Mouse (Mus musculus) MEL (cell line): ENCODE results near the gene Asprv1. TPM values are rescaled to one million over a fixed set of nuclear protein-coding genes. Genes with fewer than 3 reads are reported as not detected.

Experiments used
- DNase-seq: peaks from one replicate; pipeline ENCODE4 v3.0.0; 2011; ENCODE audit warnings: low read depth, low spot score
- H3K27ac ChIP-seq: 2 replicates; pipeline ENCODE4 v1.5.1; 2012; ENCODE audit warnings: low read depth, mild to moderate bottlenecking, control low read depth, low read length, moderate library complexity; ENCODE audit not compliant: control insufficient read depth
- H3K27me3 ChIP-seq, 2 experiments: fragments of 150-350 bp in 1 of 2; sonication (generic) in 1 of 2; 2 replicates each; pipeline ENCODE4 v1.6.1; 2012; ENCODE audit warnings: low read length in 2 of 2, mild to moderate bottlenecking in 2 of 2, improper control_type of control experiment in 1 of 2, moderate library complexity in 1 of 2; ENCODE audit not compliant: insufficient read depth in 2 of 2, control insufficient read depth in 1 of 2
- H3K36me3 ChIP-seq, 2 experiments: 2 replicates each; pipeline ENCODE4 v1.6.1; 2012 to 2014; ENCODE audit warnings: low read length in 2 of 2, improper control_type of control experiment in 1 of 2, inconsistent platforms in 1 of 2, mild to moderate bottlenecking in 1 of 2; ENCODE audit not compliant: insufficient read depth in 2 of 2, control insufficient read depth in 1 of 2
- H3K4me1 ChIP-seq, 2 experiments: fragments of 150-350 bp in 1 of 2; sonication (generic) in 1 of 2; 2 replicates each; pipeline ENCODE4 v1.6.1; 2012; ENCODE audit warnings: low read length in 2 of 2, improper control_type of control experiment in 1 of 2, mild to moderate bottlenecking in 1 of 2; ENCODE audit not compliant: insufficient read depth in 2 of 2, control insufficient read depth in 1 of 2
- H3K4me3 ChIP-seq, 2 experiments: fragments of 150-350 bp in 1 of 2; sonication (generic) in 1 of 2; 2 replicates each; pipeline ENCODE4 v1.5.1; 2012; ENCODE audit warnings: low read depth in 2 of 2, low read length in 2 of 2, mild to moderate bottlenecking in 2 of 2, moderate library complexity in 2 of 2, control low read depth in 1 of 2, improper control_type of control experiment in 1 of 2; ENCODE audit not compliant: control insufficient read depth in 1 of 2, insufficient read depth in 1 of 2
- H3K79me2 ChIP-seq: 2 replicates; pipeline ENCODE4 v1.6.1; 2012; ENCODE audit warnings: mild to moderate bottlenecking, low read length, moderate library complexity; ENCODE audit not compliant: control insufficient read depth, poor library complexity, insufficient read depth
- H3K9ac ChIP-seq: 2 replicates; pipeline ENCODE4 v1.6.1; 2012; ENCODE audit warnings: low read depth, mild to moderate bottlenecking, control low read depth, low read length, moderate library complexity; ENCODE audit not compliant: control insufficient read depth, poor library complexity, severe bottlenecking
- H3K9me3 ChIP-seq: fragments of 150-350 bp; sonication (generic); replicated peaks from 2 replicates; pipeline ENCODE4 v1.6.1; 2012; ENCODE audit warnings: mild to moderate bottlenecking, low read length, improper control_type of control experiment, moderate library complexity; ENCODE audit not compliant: insufficient read depth
- BHLHE40 ChIP-seq: IDR thresholded peaks from 2 replicates; pipeline ENCODE4 v1.6.1; 2012; ENCODE audit warnings: low read depth, mild to moderate bottlenecking, inconsistent platforms, low read length, improper control_type of control experiment, borderline replicate concordance
- E2F4 ChIP-seq: IDR thresholded peaks from 2 replicates; pipeline ENCODE4 v1.6.1; 2011; ENCODE audit warnings: low read depth, low read length, improper control_type of control experiment, borderline replicate concordance
- EP300 ChIP-seq, 2 experiments: IDR thresholded peaks; 2 replicates each; pipeline ENCODE4 v1.6.1; 2011; ENCODE audit warnings: improper control_type of control experiment in 2 of 2, low read length in 2 of 2, low read depth in 1 of 2, mild to moderate bottlenecking in 1 of 2
- HCFC1 ChIP-seq: IDR thresholded peaks from 2 replicates; pipeline ENCODE4 v1.6.1; 2012; ENCODE audit warnings: low read depth, mild to moderate bottlenecking, inconsistent platforms, low read length, improper control_type of control experiment, moderate library complexity
- KAT2A ChIP-seq: conservative IDR thresholded peaks from 2 replicates; pipeline ENCODE4 v1.6.1; 2012; ENCODE audit warnings: low read depth, low read length, improper control_type of control experiment, inconsistent platforms
- MAX ChIP-seq: IDR thresholded peaks from 2 replicates; pipeline ENCODE4 v1.6.1; 2011; ENCODE audit warnings: low read length, improper control_type of control experiment
- MAZ ChIP-seq: IDR thresholded peaks from 2 replicates; pipeline ENCODE4 v1.6.1; 2012; ENCODE audit warnings: low read depth, mild to moderate bottlenecking, inconsistent platforms, low read length, improper control_type of control experiment
- MEF2A ChIP-seq: IDR thresholded peaks from 2 replicates; pipeline ENCODE4 v1.6.1; 2014; ENCODE audit warnings: low read depth, mild to moderate bottlenecking, inconsistent platforms, low read length, improper control_type of control experiment; ENCODE audit not compliant: poor library complexity, insufficient replicate concordance, severe bottlenecking; ENCODE audit errors: extremely low read depth
- MXI1 ChIP-seq: IDR thresholded peaks from 2 replicates; pipeline ENCODE4 v1.6.1; 2011; ENCODE audit warnings: mild to moderate bottlenecking, low read depth, low read length, improper control_type of control experiment
- NELFE ChIP-seq: IDR thresholded peaks from 2 replicates; pipeline ENCODE4 v1.6.1; 2011; ENCODE audit warnings: low read depth, low read length, improper control_type of control experiment
- POLR2A ChIP-seq, 2 experiments: IDR thresholded peaks; 2 replicates each; pipeline ENCODE4 v1.6.1; 2011 to 2012; ENCODE audit warnings: low read length in 2 of 2, mild to moderate bottlenecking in 2 of 2, control low read depth in 1 of 2, improper control_type of control experiment in 1 of 2, low read depth in 1 of 2, moderate library complexity in 1 of 2; ENCODE audit not compliant: control insufficient read depth in 1 of 2, insufficient read depth in 1 of 2, poor library complexity in 1 of 2
- RAD21 ChIP-seq: IDR thresholded peaks from 2 replicates; pipeline ENCODE4 v1.6.1; 2011; ENCODE audit warnings: mild to moderate bottlenecking, low read depth, low read length, improper control_type of control experiment
- SIN3A ChIP-seq: IDR thresholded peaks from 2 replicates; pipeline ENCODE4 v1.6.1; 2012; ENCODE audit warnings: low read length, improper control_type of control experiment, inconsistent platforms
- TAL1 ChIP-seq: IDR thresholded peaks from 2 replicates; pipeline ENCODE4 v1.6.1; 2012; ENCODE audit warnings: mild to moderate bottlenecking, inconsistent platforms, low read length, moderate library complexity, mixed read lengths
- TBP ChIP-seq: IDR thresholded peaks from 2 replicates; pipeline ENCODE4 v1.8.0; 2011; ENCODE audit warnings: low read depth, low read length, improper control_type of control experiment
- USF1 ChIP-seq: IDR thresholded peaks from 2 replicates; pipeline ENCODE4 v1.6.1; 2014; ENCODE audit warnings: low read depth, mild to moderate bottlenecking, inconsistent platforms, low read length, improper control_type of control experiment, moderate library complexity
- USF2 ChIP-seq, 2 experiments: IDR thresholded peaks; 2 replicates each; pipeline ENCODE4 v1.6.1; 2011 to 2012; ENCODE audit warnings: improper control_type of control experiment in 2 of 2, low read length in 2 of 2, borderline replicate concordance in 1 of 2, inconsistent platforms in 1 of 2, low read depth in 1 of 2, mild to moderate bottlenecking in 1 of 2; ENCODE audit not compliant: insufficient read depth in 1 of 2
- ZC3H11A ChIP-seq: IDR thresholded peaks from 2 replicates; pipeline ENCODE4 v1.6.1; 2012; ENCODE audit warnings: low read depth, mild to moderate bottlenecking, inconsistent platforms, low read length, improper control_type of control experiment
- ZMIZ1 ChIP-seq: IDR thresholded peaks from 2 replicates; pipeline ENCODE4 v1.6.1; 2012; ENCODE audit warnings: low read depth, mild to moderate bottlenecking, inconsistent platforms, low read length, improper control_type of control experiment, moderate library complexity
- polyA plus RNA-seq, 2 experiments: library from polyadenylated mRNA; stranded (reverse) in 1 of 2; unstranded in 1 of 2; fragments of >175 nt in 1 of 2; fragments of >200 nt in 1 of 2; gene quantifications; 2 replicates each; pipeline versions ENCODE4 v1.2.1 to v1.2.4; 2012; ENCODE audit warnings: low replicate concordance in 2 of 2, low read depth in 1 of 2; ENCODE audit not compliant: insufficient read length in 2 of 2, insufficient read depth in 1 of 2, missing spikeins in 1 of 2
- total RNA-seq: library from RNA; depleted of rRNA; stranded (reverse); fragments of 300-350 nt; gene quantifications from 2 replicates; pipeline ENCODE4 v1.2.3, GENCODE M21; 2012

The Asprv1 gene
- total and polyA plus RNA-seq, 3 experiments, result not detected

DNA sequence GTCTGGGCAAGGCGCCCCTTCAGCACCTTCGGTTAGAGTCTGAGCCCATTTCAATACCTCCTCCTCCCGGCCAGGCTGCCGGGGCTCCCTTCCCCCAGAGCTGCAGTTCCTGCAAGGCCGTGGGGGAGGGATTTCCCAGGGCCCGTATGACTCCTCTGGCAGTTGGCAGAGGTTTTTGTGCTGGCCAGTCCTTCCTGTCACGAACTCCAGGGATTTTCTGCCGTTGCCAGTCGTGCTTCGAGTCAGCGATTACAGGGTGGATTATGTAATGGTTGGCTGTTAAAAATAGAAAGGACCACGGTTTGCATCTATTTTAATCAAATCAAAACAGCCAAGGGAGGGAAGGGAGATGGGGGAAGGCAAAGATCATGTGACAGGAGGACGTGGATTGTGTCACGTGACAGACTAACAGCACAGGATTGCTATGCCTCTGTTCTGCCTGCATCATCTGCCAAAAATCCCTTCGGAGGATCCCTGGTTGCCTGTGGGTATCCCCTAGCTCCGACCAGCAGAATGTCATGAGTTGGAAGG is 42.8 kb upstream of the Asprv1 start:
- Histone ChIP-seq H3K79me2 (no peaks in the 10 kb centered on the region), H3K9ac (peak overlapping the region; percentile 61), H3K9me3 (no peaks in the 10 kb centered on the region), H3K36me3 (peaks cover 0 to 5% of the 10 kb centered on the region in 2 experiments; a peak in 1 of 4 replicates), H3K27ac (peak overlapping the region; percentile 31; the same call in 1 of the 2 replicates), H3K4me1 (peaks cover 4 to 15% of the 10 kb centered on the region in 2 experiments; a peak in 3 of 4 replicates), H3K4me3 (peak overlapping the region; percentile 54 to 60), H3K27me3 (no peaks in the 10 kb centered on the region)
- peak; percentile 62 for DNase-seq
- TF ChIP-seq USF2 (IDR thresholded peaks at IDR 0.05; ENCODE audit: borderline replicate concordance in 1 of 2, insufficient read depth in 1 of 2, low read depth in 1 of 2, low read length in 2 of 2), result peak; percentile 76 to 94
- TF ChIP-seq KAT2A, result no peak
- TF ChIP-seq ZC3H11A, result no peak
- TF ChIP-seq MAX, result peak; percentile 87
- TF ChIP-seq EP300 (IDR thresholded peaks at IDR 0.05; ENCODE audit: low read depth in 1 of 2, low read length in 2 of 2), result peak in 1 of 2 experiments; percentile 20; a peak in 1 of 4 replicates
- TF ChIP-seq HCFC1, result no peak
- 0 out of 2 replicates have a peak, but pooled peaks have one; percentile 45 for TF ChIP-seq MXI1
- TF ChIP-seq USF1, result peak; percentile 97
- no peak for TF ChIP-seq MAZ
- TF ChIP-seq POLR2A (IDR thresholded peaks at IDR 0.05; ENCODE audit: control insufficient read depth in 1 of 2, insufficient read depth in 1 of 2, low read depth in 1 of 2, low read length in 2 of 2, poor library complexity in 1 of 2), result no peak
- TF ChIP-seq SIN3A, result peak; percentile 64; the same call in 1 of the 2 replicates
- TF ChIP-seq E2F4, result no peak
- TF ChIP-seq MEF2A, result 0 out of 2 replicates have a peak, but pooled peaks have one; percentile 32
- TF ChIP-seq NELFE, result peak; percentile 15; the same call in 1 of the 2 replicates
- peak; percentile 70; the same call in 1 of the 2 replicates for TF ChIP-seq BHLHE40
- TF ChIP-seq ZMIZ1, result no peak
- no peak for TF ChIP-seq TBP

DNA sequence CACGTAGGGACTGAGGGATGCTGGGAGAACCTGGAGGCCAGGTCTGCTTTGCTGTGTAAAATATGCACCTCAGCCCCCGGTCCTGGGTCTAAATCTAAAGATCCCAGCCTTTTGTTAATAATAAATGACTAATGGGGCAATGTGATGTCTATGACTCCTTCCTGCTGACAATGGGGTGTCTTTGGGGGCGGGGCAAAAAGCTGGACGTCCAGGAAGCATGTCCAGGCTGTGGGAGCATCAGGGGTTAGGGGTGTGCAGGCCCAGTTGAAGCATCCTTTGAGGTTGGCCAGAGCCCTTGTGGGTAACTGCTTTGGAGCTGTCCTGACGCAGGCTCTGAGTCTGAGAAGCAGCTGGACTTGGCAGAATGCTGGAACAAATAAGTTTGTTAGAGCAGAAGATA is 41.9 kb upstream of the Asprv1 start:
- peaks cover 4 to 15% of the 10 kb centered on the region in 2 experiments for H3K4me1 ChIP-seq
- H3K36me3 ChIP-seq, result peaks cover 0 to 5% of the 10 kb centered on the region in 2 experiments; a peak in 1 of 4 replicates
- H3K4me3 ChIP-seq, result no peak overlapping the region
- no peaks in the 10 kb centered on the region for H3K79me2 ChIP-seq
- no peaks in the 10 kb centered on the region for H3K9me3 ChIP-seq
- TF ChIP-seq E2F4, result no peak
- TF ChIP-seq RAD21, result no peak
- no peak for TF ChIP-seq BHLHE40
- no peak for TF ChIP-seq MAX
- no peak for TF ChIP-seq HCFC1
- no peak for TF ChIP-seq TAL1
- no peak for TF ChIP-seq POLR2A (IDR thresholded peaks at IDR 0.05; ENCODE audit: control insufficient read depth in 1 of 2, insufficient read depth in 1 of 2, low read depth in 1 of 2, low read length in 2 of 2, poor library complexity in 1 of 2)
- TF ChIP-seq ZMIZ1, result no peak
- H3K9ac ChIP-seq, result no peak overlapping the region
- no peak overlapping the region for H3K27ac ChIP-seq
- no peak for DNase-seq
- H3K27me3 ChIP-seq, result no peaks in the 10 kb centered on the region
